Mouse (Mus musculus) erythroblast, embryonic 14.5 days (primary cell): Measurements from ENCODE around the gene Nptx1.

ENCODE experiments used
- GATA1 ChIP-seq: IDR thresholded peaks from 2 replicates; pipeline ENCODE4 v1.6.1; 2012; ENCODE audit warnings: low read length, inconsistent platforms, mixed read lengths
- TAL1 ChIP-seq: IDR thresholded peaks from 3 replicates; pipeline ENCODE4 v1.6.1; 2012; ENCODE audit warnings: low read length, inconsistent platforms, mixed read lengths

DNA sequence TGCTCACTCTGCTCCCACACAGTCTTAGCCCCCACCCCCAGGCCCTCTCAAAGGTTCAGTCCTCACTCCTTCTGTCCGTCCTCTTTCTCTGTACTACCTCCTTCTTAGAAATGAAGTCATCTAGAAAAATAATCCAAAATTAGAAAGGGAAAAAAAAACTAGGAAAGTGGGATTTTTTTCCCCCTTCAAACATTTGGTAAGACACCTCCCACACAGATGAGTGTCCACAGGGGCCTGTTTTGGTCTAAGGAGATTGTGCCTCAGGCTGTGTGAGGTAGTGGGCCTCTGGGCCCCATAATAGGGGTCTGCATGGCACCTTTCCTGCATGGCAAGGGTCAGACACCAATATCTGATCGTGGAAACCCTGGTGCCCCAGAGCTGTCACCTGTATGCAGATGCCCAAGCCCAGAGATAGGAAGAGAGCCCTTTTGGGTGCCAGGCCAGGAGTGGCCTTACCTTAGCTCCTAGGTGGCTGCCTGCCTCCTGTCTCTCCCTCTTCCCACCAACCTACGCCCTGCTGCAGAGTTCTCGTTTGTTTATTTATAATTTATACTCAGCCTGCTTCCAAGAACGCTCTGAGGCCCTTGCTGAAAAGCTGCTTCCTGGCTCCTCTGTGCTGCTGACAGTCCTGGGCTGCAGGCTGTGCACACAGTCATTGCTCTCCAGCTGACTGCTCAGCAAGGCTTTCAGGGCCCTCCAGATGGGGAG, 27.4 kb downstream of the Nptx1 start:
- TF ChIP-seq GATA1 (no peak), TAL1 (no peak)
